Mouse (Mus musculus) CD4-positive, CD25-positive, alpha-beta regulatory T cell, adult 4 months (primary cell): ENCODE data around the gene Isg20. TPM values are rescaled to one million over a fixed set of nuclear protein-coding genes. Genes with fewer than 3 reads are reported as not detected.
A peak's percentile ranks its signal among the peaks of the same experiment; 100 is the strongest.

Experiments used
- ATAC-seq: one replicate; pipeline ENCODE4 v1.8.0; 2017
- polyA plus RNA-seq, 2 experiments: library from polyadenylated mRNA; unstranded; fragments of 100-300 nt; shearing (Covaris generic); gene quantifications; one replicate each; pipeline ENCODE4 v1.2.1; 2017

The Isg20 gene
- 100 to 1,000 TPM; 108 to 134 TPM for polyA plus RNA-seq

DNA sequence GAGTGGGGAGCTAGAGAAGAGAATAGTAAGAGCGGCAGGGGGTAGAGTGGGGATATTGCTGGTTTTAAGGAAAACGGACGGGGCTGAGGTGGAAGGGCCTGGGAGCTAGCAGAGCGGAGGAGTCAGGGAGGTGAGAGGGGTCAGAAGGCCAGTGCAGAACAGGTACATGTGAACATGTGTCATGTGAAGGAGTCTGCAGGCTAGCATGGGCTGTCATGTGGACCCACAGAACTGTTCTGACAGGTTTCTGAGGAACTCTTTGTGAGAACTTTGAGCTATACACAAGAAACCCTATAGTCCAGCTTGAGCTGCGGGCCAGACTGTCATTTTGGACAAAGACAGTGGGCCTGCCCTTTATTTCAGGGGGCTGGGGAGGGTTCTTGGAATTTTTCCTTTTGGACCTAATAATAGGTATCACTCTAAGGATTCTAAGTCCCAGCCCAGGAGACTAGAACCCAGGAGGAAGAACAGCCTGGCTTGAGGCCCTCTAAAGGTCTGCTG lies at the start of gene Isg20:
TSS of gene Isg20 (plus strand) at position 451 of the 501 bp plus-strand sequence.
- no peak for ATAC-seq

DNA sequence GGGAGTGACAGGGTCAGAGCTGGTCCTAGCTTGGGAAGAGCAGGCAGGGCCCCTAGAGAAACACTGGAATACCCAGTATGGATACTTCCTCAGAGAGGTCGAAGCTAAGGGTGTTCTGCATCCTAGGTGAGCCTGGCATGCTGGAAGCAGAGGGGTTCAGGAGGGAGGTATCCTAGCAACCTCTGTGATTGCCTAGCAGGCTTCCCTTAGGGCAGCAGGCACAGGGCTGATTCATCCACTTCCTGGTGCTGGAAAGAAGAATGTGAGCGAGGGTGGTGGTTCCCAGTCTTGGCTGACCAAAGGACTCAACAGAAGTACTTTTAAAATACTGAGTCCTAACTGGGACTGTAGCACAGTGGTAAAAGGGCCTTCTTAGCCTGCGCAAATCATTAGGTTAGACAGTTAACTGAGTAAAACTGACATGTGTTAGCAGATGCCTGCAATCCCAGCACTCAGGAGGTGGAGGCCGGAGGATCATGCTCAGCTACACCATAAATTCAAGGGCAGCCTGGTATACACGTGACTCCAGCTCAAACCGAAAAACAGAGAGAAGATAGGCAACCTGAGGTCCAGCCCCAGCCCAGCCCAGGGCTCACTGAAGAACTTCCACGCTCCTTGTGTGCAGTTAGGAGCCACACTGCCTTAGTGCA lies 49.3 kb upstream of the Isg20 start:
- no peak for ATAC-seq

DNA sequence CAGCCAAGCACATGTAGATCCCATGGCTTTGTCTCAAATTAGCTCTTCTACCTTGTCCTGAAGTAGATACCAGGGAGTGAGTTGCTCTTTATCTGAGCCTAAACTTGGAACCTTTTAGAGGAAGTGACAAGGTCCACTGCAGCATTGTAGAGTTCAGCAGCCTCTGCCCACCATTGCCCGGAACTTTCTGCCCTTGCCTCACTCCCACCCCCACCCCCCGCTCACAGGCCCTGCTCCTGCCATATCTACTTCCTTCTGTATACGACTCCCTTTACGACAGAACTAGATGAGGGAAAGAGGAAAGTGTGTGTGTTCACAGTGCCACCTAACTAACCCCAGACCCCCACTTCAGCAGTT lies 48.8 kb upstream of the Isg20 start:
- ATAC-seq, result no peak

DNA sequence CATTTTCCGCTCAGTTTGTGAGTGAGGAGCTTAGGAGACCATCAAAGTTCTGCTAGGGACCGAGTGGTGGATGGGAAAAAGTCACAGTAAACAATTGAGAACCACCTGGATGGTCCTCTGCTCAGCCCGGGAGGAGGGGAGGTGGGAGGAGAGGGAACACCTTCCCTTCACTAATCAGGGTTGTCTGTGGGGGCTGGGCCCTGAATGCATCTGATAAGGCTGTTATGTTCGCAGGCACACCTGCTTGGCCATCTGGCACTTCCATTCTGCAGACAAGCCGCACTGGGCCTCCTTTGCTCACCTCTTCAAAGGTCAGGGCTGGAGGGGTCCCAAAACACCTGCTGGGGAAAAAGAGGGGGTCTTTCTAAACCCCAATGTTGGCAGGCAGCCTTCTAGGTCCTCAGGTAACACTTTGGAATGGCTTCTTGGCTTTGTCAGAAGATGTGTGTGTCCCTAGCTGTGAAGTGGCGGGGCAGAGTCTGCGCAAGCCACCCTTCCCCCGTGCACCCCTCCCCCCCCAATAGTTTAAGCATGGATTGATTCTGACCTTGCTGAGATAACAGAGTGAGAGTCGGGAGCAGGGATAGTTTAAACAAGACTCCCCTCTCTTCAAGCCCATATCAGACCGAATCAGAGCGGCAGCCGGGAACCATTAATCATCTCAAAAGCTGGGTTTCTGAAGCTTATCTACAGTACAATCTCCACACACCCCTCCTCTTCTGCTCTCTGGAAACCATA lies 47.8 kb upstream of the Isg20 start:
- ATAC-seq, result peak; percentile 54

DNA sequence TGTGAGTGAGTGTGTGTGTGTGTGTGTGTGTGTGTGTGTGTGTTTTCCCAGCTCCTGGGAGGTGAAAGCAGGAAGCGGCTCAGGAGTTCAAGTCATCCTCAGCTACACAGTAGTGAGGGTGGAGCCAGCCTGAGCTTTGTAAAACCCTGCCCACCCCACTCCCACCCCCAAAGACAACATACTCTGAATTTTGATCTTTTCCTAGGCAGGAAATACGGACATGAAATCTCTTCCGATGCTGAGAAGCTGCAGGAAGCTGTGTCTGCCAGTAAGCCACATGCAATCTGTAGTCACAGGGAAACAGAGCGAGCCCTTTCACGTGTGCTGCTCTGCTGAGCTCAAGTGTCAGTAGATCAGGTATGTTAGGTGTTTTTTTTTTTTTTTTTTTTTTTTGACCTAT lies 44.5 kb upstream of the Isg20 start:
- ATAC-seq, result peak; percentile 60

DNA sequence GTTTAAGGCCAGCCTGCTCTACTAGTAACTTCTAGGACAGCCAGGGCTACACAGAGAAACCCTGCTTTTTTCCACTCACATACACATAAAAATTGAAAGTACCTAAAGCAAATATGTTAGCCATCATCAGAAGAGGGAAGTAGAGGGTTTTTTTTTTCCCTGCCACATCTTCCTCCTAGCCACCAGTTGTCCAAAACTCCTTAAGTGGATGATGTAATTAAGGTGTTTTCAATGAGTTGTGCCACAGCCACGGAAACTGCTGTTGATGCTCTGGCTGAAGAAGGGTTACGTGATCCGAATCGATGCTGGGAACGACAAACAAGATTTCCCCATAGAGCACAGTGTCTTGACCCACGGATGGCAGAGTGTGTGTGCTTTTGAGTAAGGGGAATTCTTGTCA lies 40.9 kb upstream of the Isg20 start:
- ATAC-seq, result no peak

DNA sequence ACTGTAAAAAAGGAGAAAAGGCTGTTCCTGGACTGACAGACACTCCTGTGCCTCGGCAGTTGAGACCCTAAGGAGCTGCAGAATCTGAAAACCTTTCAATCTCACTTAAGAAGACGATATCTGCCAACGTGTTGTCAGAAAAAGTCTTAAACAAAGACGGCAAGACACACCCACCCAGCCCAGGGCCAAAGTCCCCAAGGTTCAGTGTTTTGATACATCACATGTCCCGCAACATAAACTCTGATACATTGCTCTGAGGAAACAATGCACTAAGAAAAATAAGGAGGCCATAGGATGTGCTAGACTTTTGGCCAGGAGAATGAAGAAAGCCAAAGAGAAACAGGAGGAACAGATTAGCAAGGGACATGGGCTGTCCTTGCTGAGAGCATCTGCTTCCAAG lies 40.4 kb upstream of the Isg20 start:
- ATAC-seq, result no peak

DNA sequence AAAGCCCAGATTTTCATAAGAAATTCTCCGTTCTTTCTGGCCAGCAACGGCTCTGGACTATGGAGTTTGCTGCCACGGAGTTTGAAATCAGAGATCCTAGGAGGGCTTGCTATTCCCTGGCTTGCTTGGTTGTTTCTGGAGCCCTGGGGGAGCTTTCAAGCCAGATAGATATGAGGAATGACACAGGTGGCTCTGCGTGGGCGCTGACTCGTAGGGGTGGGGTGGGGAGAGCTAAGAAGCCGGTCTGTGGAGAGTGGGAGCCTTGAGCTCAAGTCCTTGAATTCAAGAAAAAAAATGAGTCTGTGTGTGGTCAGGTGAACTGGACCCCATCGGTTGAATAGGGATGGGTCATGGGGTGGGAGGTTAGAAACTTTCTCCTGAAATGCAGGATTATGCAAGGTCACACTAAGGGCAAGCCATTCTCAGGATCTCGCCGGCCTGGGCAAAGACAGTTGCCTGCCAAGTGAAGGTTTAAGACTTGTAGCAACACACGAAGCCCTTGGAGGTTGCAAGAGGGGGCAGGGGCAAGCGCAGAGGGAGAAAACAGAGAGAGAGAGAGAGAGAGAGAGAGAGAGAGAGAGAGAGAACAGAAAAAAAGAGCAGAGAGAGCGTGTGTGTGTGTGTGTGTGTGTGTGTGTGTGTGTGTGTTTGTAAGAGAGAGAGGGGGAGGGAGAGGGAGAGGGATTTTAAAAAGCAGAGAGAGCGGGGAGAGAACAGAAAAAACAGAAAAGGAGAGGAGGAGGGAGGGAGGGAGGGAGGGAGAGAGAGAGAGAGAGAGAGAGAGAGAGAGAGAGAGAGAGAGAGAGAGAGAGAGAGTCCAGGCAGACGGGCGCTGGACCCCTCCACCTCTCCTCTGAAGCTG lies 31.4 kb upstream of the Isg20 start:
- ATAC-seq, result no peak

DNA sequence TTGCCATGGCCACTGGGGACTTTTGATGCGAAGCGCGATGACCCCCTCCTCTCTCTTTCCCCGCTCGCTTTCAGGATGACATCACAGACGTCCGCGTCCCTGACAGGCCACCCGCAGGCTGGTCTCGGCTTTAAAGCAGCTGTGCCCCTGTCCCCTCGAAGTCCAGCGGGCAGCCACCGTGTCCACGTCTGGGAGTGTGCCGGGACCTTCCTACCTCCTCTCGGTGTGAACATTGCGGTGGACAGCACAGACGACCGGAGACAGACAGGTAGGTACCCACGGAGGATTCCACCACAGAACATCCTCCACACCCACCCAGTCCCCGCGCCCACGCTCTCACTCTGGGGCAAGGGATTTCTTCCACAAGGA lies 30.8 kb upstream of the Isg20 start:
- ATAC-seq, result peak; percentile 49

DNA sequence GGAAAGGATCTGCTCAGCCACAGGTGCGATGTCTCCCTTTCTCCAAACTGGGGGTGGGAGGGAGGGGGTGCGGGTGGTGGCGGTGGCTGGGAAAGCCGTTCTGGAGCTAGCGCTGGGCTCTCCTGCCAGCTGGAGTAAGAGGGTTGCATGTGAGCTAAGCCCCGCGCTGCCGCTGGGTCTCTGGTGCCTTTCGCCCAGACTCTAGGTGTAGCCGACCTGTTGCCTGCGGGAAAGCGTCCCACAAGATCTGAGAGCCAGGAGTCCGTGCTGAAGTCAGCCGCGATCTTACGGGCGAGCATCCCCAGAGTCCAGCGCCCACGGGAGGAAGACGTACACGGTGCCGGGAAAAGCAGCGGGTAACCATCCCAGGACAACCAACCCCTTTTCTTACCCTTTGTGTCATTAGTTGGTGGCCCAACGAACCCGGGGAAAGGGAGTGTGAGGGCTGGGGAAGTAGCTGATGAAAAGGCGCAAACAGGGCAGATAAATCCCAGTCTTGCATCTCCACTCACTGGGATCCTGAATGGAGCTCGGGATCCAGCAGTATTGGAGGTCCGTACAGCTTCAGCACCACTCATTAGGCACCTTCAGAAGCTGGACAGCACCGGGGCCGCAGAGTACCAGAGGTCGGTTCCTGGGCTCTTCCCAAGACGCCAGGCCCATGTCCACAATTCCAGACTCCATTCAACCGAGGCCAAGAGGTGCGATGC lies 30.1 kb upstream of the Isg20 start:
- ATAC-seq, result no peak

DNA sequence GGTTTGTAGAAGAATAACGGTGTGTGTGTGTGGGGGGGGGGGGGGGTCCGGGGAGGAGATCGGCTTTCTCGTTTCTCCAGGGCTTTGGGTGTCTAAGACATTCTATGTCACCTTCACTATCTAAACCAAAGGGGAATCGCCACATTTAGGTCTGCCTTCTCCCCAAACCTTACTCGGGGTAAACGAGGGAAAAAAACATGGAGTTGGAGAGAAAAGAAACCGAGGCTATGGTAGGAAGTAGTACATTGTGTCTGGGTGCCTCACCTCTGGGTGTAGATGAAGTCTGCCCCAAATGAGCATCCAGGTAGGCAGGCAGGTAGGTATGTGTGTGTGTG lies 29.5 kb upstream of the Isg20 start:
- no peak for ATAC-seq

DNA sequence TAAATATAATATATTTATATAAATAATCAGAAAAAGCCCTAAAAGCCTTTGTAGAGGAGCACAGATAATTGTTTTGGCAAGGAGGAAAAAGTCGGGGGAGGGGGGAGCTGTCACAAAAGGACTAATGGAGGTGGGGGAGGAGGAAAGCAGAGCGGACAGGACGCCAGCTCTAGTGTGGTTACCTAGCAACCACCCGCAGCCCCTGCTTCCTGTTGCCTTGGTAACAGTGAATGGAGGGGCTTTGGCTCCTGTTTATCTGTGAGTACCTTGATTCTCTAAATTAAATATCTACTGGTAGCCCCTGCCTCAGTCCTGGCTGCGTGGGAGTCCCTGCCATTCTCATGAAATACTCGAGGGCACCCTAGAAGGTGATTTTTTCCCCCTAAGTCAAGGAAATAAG lies 29.1 kb upstream of the Isg20 start:
- ATAC-seq, result peak; percentile 29

DNA sequence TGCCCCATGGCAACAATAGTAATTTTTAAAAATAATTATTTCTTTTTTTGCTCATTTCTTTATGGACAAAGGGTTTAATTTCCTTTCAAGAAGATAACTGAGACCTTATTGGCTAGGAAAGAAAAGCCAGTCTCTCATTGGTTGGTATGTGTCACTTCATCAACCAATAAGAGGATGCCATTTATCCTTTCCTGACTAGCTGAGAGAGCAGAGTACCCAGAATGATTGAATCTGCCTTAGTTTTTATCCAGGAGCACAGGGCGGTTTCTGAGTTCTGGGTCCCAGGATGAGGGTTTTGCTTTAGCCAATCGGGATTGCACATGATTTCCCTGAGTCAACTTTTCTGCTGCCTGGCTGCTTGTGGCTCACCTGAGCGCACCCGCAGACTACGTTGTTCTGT lies 27.8 kb upstream of the Isg20 start:
- no peak for ATAC-seq

DNA sequence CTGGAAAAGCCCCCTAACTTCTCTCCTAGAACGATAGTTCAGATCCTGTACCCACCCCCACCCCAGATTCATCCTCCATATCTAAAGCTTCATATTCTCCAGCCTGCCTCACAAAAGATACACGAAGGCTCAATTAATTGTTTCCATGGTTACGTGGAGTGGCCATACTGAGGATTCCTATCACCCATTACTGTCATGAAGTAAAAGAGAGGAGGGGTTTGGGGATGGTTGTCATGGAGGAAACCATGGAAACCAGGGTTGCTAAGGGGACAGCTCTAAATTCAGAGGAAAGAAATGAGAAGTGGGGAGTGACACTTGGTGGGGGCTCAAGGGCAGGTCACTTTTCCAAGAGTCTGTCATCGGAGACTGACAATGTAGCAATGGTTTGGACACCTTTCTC lies 26.7 kb upstream of the Isg20 start:
- ATAC-seq, result no peak

DNA sequence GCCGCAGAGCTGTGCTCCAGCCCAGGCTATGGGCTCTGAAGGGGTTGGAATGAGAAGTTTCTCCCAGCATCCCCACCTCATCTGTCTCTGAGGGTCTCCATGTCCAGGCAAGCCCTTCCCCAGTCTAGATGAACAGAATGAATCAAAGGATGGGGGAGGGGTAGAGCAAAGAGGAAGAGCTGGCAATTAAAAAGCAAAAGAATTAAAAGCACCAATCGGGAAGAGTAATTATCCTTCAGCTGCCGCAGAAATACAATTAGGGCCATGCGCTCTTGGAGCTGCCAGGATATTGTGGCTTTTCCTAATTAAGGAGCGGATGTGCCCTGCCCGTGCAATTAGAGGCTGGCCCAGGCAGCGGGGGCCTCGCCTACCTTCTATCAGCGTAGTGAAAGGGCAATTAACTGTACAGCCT lies 25.8 kb upstream of the Isg20 start:
- no peak for ATAC-seq

DNA sequence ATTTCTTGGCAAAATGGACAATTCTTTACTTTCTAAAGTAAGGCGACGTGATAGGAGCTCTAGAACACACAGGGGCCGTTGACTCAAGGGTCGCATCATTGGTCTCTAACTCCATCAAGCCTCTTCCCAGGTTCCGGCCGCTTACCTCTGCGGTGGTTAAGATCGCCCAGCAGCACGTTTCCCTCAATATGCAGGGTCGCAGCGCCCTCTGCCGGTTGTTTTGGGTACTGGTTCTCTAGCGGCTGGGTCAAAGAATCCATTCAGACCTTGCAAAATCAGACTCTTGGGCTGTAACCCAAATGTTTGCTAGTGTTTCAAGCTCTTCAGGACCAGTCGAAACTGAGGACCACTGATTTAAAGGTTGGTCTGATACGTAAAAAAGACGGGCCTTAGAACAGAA lies 22.6 kb upstream of the Isg20 start:
- peak; percentile 51 for ATAC-seq

DNA sequence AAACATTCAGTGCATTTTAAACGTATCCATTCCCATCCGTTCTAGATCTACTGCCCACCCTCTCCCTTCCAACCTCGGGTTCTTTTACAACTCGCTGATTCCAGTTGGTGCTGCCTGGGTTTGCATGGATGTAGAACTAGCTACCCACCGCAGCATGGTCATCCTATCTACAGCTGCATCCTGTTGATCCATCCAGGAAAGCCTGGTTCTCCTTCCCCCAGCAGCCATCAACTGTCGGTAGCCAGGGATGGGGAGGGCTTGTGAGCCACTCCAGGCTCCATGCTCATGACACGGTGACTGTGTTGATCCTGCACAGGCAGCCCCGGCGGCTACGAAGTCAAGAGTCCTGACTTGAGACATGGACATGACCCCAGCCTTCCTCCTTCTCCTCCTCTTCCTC lies 19.3 kb upstream of the Isg20 start:
- no peak for ATAC-seq

DNA sequence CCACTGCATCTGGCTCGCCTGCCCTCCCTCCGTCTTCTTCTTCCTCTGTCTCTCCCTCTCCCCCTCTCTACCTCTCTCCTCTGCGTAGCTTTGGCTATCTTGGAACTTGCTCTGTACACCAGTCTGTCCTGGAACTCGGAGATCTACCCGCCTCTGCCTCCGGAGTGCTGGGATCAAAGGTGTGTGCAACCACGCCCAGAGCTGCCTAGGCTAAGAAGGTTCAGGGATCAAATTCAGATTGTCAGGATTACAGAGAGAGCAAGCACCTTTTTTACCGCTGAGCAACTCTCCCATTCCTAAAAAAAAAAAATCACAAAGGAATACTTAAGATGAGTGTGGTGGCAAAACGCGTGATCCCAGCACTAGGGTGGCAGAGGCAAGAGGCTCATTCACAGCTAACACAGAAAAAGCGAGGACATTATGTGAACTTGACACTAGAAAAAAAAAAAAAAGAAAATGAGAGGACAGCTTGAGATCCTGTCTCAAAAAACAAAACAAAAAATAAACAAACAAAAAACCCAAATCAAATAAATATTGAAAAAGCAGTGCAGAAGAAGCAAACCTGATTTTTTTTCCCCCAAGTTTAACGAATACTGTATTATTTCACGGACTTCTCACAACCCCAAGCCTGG lies 18.1 kb upstream of the Isg20 start:
- ATAC-seq, result no peak

DNA sequence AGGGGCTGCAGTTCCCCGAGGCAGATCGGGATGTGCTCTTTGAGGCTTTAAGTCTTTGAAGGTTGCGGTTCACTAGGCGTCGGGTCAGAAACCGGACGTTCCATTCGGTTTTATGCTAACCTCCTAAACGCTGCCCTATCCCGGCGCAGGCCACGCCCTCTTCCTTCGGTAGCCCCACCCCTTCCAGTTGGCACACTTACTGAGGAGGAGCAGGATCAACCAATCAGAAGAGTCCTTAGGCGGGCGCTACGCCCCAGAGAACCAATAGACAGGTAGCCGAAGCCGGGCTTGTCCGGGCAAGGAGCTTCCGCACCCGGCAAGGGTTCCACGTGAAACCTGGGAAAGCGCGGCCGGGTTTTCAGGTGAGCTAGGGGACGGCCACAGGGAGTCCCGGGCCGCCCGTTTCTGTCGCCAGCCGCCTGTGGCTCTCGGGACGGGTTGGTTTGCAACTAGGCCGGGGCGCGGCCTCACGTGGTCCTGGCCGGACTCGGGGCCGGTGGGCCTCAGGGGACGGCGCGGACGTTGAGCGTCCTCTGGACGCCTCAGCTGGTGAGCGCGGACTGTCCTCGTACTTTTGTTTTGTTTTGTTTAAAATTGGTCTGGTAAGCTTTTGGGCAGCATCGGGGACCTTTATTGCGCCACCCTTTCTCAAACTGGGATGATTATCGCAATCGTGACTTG lies 17.4 kb upstream of the Isg20 start, which contains the start of gene Aen:
TSS of gene Aen (plus strand) at position 202 of the 681 bp plus-strand sequence.
- ATAC-seq, result peak; percentile 100

DNA sequence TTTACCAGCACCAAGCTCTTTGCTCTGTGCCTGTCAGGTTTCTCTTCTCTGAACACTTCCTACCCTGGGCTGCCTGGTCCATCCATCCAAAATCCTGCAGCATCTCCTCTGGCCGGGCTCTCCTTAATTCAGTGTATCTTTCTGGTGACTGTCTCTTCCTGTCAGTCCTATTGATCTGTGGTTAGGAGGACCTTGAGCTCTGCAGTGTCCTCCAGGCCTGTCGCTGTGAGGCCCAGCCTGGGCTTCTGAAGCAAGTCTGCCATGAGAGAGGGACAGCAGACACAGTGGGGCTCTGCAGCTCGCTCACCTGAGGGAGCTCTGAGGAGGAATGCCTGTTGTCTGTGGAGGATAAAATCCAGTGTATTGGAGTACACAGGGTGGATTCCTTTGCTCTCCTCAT lies 15.7 kb upstream of the Isg20 start:
- ATAC-seq, result no peak

DNA sequence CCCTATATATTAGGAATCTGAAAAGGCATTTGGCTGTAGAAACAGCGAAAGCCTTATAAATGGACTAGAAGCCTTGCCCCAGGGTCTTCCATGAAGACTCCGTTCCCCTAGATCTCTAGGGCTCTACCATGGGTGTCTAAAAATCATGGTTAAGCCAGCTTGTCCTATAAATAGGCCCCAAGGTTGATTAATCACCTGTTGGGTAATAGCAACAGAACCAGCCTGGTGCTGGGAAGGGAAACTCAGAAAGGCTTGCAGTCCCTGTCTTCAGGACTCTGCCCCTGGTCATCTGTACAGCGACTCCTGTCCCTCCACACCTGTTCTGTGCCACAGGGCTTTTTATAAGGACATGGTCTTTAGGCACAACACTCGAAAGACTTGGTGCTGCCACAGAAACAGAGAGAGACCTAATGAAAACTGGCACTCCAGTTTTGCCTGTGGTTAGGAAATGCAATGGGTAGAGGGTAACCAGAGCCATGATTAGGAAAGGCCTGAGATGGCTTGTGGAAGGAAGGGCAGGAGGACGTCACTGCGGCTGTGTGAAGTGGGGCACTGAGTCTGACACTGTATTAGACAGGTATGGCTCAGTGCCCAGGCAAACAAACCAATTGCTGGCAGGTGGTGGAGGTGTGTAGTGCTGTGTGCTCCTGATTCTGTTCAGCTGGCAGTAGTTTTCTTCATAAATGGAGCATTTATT lies 9.9 kb upstream of the Isg20 start:
- no peak for ATAC-seq
